Mouse (Mus musculus) inflammation-experienced regulatory T-cells, adult 6 months (primary cell): ENCODE results near the gene Fbxo31. TPM values are rescaled to one million over a fixed set of nuclear protein-coding genes. Genes with fewer than 3 reads are reported as not detected.
A peak's percentile ranks its signal among the peaks of the same experiment; 100 is the strongest.
"Not testable (repeated sequence)": the region's sequence is repeated elsewhere in the genome, so short reads cannot be mapped to it uniquely, and the experiment has no call there.

Experiments used
- ATAC-seq: one replicate; pipeline ENCODE4 v1.8.0; 2017
- polyA plus RNA-seq, 3 experiments: library from polyadenylated mRNA; unstranded; fragments of 100-300 nt; shearing (Covaris generic); gene quantifications; one replicate each; pipeline ENCODE4 v1.2.1; 2017

Fbxo31 gene
- polyA plus RNA-seq: 1 to 10 TPM; 2.1 to 2.2 (median 2.2) TPM

DNA sequence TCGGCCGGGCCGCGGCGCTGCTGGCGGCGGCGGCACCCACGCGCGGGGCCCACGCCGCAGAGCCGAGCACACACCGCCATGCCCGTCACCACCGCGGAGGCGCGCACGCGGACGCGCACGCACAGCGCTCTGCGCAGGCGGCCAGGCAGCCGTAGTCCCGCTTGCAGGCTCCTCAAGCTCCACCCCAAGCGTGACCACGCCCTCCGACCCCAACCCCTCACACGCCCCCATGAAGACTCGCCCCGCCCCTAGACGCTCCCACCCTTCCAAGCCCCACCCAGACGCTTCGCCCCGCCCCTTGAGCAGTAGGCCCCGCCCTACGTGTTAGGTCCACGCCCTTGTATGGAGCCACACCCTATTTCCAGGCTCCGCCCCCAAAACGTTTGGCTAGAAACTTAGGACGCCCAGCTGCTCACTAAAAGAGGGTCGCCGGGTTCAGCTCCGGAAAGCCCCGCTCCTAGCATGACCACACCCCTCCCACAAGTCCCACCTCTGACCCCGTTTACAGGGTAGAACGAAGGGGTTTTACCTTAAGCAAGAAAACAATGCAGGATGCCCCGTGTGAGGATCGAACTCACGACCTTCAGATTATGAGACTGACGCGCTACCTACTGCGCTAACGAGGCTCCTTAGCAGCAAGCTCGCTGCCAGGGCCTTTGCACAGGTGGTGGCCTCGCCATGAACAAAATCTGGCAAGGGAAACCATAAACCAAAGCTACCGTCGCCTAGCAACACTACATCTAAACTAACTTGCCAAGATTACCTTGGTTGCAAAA lies at the start of gene Fbxo31:
Gene Fbxo31, minus strand, starts transcription at position 131 of the 776 bp plus-strand sequence.
- ATAC-seq: peak; percentile 75

DNA sequence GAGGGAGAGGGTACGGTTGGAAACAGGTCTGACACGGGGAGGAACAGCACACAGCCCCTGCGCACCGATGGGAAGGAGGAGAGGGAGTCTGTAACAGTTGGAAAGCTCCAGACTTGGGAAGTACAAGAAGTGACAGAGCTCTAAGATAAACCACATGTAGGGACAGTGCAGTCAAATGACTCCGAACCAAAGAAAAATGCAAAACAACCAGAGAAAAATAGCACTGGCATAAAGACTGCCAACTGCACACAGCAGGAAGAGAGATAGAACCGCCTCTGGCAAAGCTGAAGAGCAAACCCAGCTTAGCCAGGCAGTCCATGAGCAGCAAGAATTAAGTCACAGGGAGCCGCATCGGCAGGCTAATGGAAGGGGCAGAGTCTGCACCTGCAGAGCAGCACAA lies 44.4 kb upstream of the Fbxo31 start:
- no peak for ATAC-seq

DNA sequence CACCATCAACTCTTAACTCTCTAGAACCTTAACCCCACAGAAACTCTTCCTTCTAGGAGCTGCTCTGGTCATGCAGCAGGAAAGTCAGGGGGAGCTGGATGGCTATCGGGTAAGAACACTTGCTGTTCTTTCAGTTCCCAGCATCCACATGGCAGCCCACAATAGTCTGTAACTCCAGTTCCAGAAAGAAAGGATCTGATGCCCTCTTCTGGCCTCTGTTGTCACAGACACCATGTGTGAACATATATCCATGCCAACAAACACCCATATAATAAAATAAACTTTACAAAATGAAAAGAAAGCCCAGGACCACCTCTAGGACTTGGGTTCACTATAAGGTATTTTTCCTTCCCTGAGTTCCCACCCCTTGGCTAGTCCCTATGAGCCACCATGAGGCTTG lies 43.3 kb upstream of the Fbxo31 start:
- no peak for ATAC-seq

DNA sequence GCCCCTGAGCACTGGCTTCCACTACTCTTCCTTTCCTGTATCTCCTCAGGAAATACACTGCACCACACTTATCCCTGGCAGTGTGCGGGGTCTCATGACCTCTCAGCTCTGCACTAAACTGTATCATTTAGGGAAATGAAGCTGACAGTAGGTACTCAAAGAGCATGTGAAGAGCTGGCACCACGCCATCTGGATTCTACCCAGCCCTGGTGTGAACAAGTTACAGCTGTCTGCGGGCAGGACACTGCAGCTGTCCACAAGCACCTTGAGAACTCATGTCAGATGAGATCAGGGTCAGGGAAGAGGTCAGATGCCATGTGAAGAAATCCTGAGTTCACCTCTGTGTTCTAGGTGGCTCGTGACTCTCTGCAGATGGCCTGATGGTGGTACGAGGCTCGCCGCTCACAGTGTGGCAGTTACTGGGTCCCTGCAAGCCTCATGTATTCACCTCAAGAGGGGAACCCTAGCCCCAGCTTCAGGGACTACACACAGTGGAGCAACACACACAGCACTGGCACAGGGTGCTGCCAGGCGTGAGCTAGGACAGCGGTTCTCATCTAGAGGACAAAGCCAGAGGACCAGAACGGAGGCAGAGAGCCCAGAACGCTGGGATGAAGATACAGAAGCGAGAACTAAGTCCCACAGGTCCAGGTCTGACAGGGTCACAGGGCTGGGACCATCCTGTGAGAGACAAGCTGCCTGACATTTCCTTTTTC lies 42.4 kb upstream of the Fbxo31 start:
- no peak for ATAC-seq

DNA sequence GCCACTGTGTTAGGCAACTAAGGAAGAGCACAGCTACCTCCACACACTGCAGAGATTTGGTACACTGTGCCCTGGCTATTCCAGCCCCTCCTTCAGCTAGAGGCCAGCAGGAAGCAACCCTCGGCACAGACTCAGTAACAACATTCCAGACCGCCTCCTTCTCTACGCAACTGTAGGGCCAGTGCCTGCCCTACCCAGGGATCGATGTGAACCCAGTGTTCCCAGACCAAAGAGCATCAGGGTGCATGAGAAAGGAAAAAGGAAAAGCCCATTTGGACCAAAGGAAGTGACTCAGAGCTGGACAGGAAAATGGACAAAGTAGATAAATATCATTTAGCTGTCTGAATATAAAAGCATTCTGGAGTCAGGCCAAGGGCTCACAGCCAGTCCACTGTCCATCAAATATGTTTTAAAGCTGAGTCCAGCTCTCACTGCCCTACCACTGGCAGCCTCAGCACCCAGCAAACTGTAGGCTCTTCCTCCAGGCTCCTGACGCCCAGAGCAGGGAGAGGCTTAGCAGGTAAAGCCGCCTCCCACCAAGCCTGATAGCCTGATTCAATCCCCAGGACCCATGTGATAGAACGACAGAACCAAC lies 40.9 kb upstream of the Fbxo31 start:
- ATAC-seq: no peak

DNA sequence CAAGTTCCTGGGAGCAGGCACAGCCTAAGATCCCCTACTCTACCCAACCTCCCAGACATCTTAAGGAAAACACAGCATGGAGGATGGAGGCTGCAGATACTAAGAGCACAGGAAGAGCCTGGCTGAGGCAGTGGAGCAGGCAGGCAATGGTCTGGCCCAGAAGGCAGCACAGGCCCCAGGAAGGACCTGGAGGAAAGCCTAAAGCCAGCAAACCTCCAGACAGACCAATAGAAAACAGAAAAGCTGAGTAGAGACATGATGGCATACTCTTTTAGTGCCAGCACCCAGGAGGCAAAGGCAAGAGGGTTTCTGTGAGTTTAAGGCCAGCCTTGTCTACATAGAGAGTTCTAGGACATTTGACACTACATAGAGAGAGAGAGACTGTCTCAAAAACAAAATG lies 34.8 kb upstream of the Fbxo31 start:
- ATAC-seq: no peak

DNA sequence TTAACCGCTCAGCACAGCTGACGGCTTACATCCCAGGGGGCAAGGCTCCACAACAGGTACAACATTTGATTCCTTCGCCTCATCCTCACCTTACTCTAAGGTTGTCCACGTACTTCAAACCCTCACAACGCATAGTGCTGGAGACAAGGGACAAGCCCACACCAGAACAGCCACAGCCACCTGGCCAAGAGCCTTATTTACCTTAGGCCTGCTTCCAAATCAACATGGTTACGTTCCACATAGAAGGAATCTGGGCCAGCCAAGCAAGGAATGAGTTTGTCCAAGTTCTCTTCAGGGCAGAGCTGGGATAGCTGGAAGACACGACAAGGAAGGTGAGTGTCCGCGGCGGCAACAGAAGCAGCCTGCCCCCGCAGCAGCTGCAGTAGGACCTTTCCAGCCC lies 31.3 kb upstream of the Fbxo31 start:
- ATAC-seq: no peak

DNA sequence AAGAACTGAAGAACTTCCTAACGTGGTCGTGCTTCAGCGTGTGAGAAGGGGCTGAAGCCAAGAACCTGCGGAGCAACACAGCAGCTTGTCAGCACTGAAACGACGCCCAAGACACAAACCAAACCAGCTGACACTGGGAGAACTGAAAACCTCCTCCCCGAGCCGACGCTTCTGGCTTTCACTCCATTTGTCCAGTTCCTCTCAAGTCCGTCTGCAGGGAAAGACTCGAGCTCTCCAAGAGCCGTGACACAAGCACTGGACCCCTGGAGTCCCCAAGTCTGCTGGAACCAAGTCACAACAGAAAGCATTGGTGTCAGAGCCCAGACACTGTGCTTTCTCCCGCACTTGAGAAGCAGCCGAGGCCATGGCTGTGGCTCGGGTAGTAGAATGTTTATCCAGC lies 30.6 kb upstream of the Fbxo31 start:
- no peak for ATAC-seq

DNA sequence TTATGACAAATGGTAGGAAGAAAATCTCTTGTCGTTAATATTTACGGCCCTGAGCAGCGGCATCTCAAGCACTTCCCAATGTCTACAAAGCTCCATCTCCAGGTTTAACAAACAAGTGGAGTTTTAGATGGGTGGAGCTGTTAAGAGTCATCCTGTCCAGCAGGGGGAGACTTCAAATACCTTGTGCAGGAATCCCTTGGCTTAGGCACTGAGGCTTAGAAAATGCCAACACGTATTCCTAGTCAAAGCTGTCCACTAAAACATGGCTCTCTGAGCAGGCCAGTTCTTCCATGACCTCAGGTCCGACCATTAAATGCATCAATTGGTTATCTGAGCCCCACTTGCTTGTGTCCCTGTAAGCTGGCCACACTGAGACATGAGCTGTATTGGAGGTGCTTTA lies 29.1 kb upstream of the Fbxo31 start:
- ATAC-seq: no peak

DNA sequence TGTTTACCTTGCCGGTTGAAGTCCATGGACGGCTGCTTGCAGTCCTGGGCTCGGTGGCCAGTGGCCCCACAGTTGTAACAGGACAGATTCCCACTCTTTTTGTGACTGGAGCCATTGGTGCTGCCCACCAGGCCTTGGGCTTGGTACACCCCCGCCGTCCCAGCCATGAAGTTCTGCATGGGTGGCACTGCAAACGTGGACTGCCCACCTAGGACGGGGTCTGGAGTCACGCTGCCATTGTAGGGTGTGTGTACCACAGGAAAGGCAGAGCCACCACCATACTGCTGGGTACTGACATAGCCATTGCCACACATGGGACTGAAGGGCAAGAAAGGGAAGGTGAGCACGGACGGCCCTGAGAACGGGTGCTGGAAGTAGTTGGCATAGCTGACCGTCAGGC lies 25.2 kb upstream of the Fbxo31 start:
- no peak for ATAC-seq

DNA sequence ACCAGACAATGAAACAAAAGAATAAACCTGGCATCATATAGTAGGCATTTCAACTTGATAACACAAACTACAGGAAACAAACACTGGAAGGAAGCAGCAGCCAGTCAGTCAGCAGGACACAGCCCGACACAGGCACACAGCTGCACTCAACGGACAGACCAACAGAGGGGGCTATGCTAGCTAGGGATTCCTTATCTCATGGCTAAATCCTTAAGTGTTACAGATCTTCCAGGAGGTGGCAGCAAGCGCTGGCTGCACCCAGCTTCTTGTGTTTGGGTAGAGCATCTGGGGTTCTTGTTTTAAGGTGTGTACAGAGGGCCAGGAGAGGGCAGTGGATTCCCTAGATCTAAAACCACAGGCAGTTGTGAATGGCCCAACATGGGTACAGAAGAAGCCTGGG lies 24.3 kb upstream of the Fbxo31 start:
- ATAC-seq: no peak

DNA sequence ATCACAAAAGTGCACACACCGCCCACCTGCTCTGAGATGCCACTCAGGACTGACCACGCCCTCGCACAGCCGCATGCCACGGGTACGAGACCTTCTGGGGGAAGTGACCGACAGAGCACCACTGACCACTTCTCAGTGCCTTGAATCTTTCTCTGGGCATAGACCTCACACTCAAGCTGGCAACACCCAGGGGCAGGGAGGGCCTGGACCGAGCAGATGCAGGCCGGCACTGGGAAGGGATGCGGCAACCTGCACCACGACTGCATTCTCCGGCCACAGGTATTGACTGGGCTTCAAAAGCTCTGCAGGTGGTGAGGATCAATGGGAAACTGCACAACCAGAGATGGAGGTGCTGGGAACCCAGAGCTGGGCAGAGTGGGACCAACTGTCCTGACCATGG lies 23.8 kb upstream of the Fbxo31 start:
- ATAC-seq: no peak

DNA sequence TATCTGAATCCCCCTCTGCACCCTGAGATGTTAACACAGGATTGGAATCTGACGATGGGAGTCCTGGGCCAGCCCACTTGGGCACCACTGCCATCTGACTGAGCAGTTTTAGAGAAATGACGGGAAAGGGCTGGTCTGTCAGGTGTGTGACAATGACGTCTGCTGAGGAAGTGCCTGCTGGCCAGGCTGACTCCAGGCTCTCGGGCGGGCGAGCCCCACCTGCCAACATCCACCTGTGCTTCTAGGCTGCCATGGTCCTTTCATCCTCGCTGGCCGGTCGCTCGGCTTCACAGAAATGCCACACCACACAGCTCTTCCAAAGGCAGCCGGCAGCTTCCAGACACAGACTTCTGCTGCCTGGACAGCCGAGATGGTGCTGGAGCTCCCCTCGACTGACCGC lies 21.2 kb upstream of the Fbxo31 start:
- no peak for ATAC-seq

DNA sequence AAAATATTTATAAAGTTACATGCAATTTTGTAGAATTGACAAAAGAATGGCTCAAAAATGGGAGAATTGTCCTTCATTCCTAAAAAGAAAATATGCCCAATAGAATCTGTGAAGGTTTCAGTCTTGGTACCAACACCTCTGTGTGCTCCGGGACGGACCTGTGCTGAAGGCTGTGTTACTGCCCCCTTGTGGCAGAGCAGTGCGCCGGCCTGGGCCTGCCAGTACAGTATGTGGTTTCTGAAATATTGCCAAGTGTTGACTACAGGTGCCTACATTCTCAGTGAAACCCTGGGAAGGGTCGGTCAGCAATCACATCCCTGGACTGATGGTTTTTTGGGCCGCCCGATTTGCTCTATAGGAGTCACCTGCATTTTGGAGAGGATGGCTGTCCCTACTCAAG lies 20.3 kb upstream of the Fbxo31 start:
- peak; percentile 83 for ATAC-seq

DNA sequence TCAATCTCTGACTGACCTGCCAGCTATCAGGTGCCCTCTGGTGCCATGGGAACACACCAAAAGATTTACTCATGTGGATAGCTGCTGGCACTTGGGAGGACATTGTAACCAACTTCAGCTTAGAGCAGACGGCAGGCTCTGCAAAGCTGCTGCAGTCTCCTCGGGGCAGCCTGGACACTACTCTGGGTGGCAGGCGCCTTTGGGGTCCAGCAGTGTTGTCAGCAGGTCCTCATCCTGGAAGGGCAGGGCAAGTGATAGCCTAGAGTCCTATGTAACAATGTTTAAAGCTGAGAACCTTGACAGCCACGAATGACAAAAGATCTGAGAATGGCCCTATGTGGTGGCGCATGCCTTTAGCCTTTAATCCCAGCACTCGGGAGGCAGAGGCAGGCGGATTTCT lies 19.6 kb upstream of the Fbxo31 start:
- no peak for ATAC-seq

DNA sequence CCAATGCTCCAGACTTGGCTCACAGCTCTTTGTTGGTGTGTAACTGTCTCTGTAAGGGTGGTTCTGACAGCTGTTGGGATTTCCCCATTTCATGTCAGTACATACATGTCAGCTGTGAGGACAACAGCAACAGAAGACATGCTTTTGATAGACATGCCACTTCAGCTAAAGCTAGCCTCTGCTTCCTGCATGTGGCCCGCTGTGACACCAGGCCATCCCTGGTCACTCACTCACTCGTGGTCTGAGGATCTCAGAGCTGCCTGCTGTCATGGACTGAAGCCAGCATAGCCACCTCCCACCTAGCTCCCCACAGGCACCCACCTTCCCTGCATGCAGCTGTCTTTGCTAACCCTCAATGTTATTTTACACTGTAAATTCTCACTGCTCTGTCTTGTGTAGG lies 18.9 kb upstream of the Fbxo31 start:
- ATAC-seq: not testable (repeated sequence)

DNA sequence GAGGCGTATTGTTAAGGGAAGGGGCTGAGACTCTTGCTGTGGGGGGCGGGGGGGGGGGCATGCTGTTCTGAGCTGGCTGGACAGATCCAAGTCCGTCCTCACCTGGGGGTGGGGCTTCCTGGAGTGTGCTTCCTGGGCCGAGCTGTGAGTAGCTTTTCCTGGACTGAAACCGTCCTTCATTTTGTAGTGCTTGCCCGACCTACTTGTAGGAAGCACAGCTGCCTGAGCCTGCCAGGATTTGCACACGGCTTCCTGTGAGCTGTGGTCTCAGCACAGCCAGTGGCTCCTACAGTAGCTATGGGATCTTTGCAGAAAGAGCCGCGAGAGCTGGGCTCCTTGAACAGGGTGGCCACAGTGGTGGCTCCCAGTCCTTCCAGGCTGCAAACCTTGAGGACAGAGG lies 15.4 kb upstream of the Fbxo31 start:
- no peak for ATAC-seq

DNA sequence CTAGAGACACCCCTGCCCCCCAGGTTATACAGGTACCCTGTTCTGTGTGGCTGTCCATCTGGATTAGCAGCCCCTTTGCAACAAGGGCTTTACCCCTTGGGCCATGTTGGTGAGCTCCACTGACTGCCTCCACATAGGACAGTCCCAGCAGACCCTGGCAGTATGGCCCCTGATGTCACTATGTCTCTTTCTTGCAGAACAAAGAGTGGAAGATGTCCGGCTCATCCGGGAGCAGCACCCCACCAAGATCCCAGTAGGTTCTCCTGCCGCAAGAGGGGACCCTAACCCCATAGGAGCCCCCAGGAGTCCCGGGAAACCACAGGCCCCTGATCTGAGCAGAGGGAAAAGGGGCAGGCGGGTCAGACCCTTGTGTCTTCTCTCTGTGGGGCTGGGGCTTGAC lies 14.7 kb upstream of the Fbxo31 start:
- ATAC-seq: no peak

DNA sequence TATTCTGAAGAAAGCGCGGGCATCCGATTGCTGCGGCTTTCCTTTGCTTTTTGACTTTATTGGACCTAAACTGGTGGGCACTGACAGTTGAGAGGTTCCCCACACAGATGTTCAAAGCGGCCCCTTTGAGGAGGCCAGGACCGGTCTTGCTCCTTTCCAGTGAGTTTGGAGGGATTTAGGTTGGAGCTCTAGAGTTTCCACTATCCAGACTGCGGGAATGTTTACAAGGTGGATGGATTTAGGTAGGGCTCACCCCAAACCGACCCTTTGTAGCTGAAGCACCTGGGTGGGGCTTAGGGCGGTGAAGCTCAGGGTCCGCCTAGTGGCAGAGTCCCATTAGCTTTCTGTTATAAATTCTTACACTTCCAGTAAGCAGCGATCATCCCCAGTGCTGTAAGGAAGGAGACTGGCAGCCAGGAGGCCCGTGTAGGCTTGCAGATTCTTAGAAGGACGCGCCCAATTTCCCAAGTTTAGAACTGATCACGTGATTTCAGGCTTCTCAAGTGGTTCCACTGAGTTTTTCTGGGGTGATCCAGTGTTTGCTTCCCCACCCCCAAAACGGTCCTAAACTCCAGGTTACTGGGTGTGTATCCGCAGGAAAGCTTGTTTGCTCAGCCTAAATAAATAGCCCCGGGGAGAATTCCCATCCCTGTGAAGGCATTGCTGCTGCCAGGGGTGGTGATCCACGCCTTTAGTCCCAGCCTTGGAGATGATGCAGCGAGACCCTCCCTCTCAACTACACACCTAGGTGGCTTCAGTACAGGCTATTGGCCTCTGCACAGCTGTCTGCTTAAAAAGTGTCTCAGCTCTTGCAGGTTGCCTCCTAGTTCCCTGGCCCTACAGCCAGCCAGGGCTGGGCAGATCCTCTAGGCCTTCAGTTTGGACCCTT lies 12.8 kb upstream of the Fbxo31 start:
- peak; percentile 44 for ATAC-seq

DNA sequence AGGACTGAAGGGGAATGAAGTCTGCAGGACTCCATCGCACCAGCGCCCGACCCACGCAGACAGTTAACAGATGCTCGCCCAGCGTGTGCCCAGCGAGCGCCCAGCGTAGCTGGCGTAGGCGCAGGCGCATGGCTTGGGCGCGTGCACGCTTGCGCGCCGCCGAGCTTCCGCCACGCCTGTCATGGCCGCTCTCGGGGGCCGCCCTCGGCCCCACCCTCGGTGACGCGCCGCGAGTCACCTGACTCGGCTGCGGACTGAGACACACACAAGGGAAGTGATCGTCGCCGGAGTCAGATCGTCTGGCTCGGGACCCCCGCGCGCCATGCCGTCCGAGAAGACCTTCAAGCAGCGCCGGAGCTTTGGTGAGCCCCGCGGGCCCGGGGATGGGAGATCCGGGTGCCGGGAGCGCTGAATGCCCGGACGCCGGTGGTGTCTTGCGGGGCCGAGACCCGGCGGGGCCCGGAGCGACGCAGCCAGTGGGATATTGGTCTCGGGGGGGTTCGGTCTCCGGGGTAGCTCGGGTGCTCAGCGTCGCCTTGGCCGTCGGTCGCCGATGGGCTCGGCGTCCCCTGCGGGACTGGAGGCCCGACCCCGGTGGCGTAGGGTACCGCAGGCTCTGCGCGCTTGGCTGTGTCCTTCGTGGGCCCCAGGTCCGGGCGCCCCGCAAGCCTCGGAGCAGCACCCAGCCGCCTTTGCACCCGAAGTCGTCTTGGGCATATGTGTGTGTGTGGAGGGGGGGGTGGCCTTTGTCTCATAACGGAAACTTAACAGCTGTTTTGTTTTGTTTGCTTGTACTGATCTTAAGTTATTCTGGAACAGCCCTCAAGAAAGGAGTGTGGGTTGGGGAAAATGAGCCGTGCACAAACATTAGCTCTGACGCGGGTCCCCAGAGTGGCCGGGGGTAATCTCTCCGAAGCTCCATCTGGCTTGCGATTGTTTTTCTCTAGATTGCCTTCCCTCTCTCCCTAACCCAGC lies 11.9 kb upstream of the Fbxo31 start, which contains the start of gene Map1lc3b:
Gene Map1lc3b, plus strand, starts transcription at position 159 of the 975 bp plus-strand sequence.
- peak; percentile 73 for ATAC-seq

DNA sequence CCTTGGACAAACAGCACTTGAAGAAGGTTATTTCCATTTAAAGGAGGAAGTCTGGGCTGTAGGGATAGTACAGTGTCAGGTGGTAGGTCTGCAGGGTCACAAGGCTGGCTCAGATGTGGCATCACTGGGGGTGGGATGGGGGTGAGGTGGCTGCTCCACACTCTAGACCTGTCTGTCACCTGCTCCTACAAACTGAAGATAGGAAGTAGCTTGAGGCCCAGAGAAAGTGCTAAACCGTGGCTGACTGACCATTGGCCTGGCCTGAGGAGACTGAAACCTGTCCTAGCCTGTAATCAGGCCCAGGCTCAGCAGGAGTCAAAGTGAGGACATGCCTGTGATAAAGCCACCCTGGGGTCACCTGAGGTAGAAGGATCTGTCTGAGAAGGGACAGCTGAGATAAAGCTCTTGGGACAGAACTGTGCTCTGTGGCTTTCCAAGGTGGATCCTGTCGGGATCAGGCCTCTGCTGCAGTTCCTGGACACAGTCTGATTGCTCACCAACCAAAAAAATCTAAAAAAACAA lies 10.7 kb upstream of the Fbxo31 start:
- ATAC-seq: no peak
